Mouse (Mus musculus) monocyte, adult 2 months (primary cell): ENCODE data around the gene Tfap4.

Source experiments
- DNase-seq, 2 experiments: peaks; one replicate each; pipeline ENCODE4 v3.0.0; 2022; ENCODE audit warnings: low spot score in 2 of 2, low read depth in 1 of 2

Gene Tfap4

DNA sequence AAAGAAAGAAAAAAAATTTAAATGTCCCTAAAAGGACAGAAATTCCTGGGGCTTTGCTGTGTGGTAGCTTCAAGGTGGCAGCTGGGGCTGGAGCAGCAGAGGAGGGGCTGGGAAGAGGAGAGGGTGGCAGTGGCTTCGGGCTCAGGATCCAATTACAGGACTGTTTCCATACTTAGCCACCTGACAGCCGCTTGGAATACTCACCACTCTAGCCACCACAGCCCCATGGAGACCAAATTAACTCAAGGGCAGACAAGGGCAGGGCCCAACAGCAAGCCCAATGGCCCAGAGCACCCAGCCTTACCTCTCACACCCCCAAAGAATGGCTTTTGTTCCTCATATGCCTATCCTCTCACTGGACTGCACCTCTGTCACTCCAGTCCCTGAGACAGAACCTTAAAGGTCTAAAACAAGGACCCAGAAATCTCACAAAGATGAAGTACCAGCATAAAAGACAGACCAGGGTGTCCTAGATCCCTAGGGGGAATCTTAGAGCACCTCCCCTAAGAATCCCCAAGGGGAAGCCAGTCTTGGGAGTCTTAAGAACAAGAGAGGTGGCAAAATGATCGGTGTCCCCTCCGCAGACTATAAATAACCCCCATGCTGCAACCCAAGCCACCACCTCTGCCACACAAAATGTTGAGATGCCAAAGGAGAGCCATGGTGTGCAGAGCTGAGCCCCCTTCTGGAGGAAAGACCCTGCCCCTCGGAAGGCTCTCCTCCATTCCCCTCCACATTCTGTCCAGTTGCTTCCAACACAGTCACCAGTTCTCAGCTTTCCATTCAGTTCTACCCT, 37.7 kb downstream of the Tfap4 start:
- DNase-seq, result no peak

- no peak for DNase-seq
These were observed 38.5 kb downstream of the Tfap4 start for GRCm38 (mm10) chr16:4521074-4521667.

DNA sequence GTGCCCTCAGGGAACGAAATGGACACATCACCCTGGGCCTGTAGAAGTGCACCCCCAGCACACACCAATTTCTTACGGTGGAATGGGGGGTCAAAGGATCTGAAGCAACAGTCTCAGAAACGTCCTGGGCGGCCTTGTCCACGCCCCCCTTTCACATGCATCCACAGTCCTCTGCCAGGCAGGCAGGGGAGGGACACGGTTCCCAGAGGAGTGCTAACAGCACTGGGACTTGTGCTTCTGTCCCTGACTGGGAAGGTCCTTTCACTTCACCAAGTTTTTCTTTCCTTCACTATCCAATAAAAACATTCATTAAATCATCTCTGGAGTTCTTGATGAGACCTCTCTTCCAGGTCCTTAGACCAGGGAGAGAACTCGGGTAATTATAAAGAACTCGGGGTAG, 39.0 kb downstream of the Tfap4 start:
- DNase-seq, result no peak

- DNase-seq, result no peak
These were observed 39.8 kb downstream of the Tfap4 start for GRCm38 (mm10) chr16:4519825-4520224.

GRCm38 (mm10) chr16:4519157-4519556, 40.5 kb downstream of the Tfap4 start:
- DNase-seq, result no peak

DNA sequence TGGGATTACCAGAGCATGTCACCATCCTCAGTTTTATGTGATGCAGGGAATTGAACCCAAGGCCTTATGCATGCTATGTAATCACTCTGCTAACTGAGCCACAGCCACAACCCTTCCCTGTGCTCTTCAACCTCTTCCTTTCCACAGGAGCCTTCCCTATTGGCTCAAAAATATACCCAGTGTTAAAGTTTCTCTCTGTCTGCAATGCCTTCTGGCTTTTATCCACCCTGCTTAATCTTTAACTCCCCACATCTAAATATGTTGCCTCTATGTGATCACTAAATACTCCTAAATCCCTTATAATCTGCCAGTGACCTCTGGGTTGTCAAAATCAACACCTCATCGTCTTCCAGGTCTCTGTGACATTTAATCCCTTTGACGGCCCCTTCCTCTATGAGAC, 41.7 kb downstream of the Tfap4 start:
- no peak for DNase-seq

DNA sequence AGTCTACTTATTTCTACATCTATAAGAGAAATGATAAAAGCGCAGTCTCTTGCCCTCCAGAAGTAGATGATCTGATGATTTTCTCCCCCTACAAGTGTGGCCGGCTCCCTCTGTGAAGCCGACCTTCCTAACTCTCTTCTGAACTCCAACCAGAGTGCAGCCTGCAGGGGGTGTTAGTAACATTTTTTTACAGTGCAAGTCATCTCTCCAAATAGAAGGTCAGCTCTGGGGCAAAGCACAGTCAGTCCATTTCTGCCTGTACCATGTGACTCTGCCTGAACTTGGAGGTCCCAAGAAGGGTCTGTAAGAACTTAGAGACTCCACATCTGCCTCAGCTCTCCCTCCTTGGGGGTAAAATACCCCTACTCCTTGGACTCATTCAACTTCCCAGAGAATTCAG, 45.3 kb downstream of the Tfap4 start:
- DNase-seq, result no peak

DNA sequence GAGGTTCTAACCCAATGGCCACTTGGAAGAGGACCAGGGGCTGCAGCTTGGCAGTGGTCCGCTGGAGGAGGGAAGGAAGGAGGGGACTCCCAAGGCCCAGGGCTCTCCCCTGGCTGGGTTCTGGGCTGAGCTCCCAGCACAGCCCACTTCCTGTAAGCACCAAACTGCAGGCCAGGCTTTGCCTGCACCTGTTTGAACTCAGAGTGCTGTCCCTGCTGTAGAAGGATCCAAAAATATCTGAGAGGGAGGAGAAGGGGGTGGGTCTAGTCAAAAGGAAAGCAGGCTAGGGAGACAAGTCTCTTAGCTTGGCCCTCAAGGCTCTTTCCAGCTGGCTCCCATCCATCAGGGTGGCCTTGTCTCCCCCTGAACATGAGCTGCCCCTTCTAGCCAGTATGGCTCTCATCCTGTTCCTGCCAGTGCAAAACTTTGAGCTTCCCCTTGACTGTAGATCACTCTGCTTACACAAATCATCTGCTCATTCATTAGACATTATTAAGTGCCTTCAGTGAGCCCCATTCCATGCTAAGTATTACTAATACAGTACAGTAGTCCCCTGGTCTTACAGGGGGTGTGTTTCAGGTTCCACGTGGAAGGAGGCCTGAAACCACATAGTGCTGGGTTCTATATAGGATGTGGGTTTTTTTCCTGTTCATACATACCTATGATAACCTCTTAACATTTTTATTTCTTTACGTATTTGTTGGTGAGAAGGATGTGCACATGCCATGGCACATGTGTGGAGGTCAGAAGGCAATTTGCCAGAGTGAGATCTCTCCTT, 46.8 kb downstream of the Tfap4 start:
- no peak for DNase-seq

DNA sequence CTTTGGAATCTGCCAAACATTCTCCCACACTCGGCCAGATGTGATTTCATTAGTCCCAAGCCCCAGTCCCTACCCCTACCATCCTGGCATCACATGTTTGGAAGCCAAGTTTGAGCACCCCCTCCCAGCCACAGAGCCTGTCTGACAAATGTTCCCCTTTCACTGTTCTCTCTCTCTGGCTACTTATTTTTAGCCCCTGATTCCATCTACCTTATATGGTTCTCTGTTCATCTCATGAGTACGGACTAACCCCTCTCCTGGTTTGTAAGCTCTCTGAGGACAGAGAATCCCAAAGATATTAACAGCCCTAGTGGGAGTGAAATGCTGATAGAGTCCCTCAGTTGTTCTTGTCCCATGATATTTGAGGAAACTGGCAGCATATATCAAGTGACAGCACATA, 48.3 kb downstream of the Tfap4 start:
- DNase-seq, result no peak

GRCm38 (mm10) chr16:4506181-4506580, 53.5 kb downstream of the Tfap4 start:
- DNase-seq, result no peak

DNA sequence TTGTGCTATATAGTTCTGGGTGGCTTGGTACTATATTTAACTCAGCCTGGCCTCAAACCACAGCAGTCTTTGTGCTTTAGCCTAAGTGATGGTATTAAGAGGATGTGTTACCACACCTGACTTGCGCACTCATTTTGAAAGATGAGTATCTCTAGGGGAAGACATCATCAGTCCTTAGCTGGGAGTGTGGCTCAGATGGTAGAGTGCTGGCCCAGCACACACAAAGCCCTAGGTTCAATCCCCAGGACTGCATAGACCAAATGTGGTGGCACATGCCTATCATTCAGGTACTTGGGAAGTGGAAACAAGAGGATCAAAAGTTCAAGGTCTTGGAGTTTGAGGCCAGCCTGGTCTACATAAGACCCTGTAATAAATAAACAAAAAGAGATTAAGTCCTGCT, 56.2 kb downstream of the Tfap4 start:
- DNase-seq, result no peak

DNA sequence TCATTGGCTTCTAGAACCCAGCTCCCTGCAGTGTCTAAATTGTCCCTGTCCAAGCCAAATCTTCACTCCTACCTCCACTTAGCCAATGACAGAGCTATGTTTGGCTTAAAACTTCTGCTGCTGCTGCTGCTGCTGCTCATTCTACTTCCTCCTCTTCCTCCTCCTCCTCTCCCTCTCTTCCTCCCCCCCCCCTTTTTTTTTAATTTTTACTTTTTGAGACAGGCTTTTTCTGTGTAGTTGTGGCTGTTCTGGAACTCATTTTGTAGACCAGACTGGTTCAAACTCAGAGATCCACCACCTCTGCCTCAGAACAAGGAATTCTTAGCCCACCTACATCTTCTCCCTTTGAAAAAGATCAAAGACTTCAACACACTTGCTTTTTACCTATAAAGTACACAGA, 57.1 kb downstream of the Tfap4 start:
- no peak for DNase-seq

- DNase-seq, result no peak
These were observed 58.0 kb downstream of the Tfap4 start for GRCm38 (mm10) chr16:4501703-4502102.

DNA sequence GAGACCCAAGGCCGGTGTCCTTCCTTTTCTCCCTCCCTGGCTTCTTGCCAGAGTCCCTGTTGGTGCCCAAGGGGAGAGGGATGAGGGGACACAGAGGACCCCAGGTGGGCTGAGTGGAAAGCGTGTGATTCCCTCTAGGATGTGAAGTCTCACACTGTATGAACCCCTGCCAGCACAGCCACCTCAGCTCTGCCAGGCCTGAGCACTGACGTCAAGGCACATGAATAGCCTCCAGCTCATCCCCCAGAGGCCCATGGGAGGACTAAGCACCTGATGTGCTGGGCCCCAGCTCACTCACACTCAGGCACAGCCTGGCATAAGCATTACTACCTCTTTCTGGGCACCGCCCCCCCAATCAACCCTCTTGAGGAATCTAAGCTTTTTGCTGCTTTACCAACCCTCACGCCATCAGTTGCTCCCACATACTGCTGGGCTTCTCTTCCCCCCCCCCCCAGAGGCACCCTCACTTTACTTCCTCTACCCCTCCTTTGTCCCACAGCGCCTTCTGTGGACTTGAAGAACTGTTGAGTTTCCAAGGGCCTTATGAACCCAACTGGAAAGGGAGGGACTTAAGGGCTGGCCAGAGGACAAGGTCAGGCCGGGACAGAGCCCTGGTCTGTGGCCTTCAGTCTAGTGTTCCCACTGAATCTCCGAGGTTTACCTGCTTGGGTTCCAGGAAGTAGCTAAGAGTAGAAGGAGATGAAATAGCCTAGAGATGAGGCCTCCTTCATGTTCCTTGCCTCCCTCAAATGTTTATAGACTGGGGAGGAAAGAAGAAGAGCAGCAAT, 58.9 kb downstream of the Tfap4 start:
- DNase-seq, result no peak

DNA sequence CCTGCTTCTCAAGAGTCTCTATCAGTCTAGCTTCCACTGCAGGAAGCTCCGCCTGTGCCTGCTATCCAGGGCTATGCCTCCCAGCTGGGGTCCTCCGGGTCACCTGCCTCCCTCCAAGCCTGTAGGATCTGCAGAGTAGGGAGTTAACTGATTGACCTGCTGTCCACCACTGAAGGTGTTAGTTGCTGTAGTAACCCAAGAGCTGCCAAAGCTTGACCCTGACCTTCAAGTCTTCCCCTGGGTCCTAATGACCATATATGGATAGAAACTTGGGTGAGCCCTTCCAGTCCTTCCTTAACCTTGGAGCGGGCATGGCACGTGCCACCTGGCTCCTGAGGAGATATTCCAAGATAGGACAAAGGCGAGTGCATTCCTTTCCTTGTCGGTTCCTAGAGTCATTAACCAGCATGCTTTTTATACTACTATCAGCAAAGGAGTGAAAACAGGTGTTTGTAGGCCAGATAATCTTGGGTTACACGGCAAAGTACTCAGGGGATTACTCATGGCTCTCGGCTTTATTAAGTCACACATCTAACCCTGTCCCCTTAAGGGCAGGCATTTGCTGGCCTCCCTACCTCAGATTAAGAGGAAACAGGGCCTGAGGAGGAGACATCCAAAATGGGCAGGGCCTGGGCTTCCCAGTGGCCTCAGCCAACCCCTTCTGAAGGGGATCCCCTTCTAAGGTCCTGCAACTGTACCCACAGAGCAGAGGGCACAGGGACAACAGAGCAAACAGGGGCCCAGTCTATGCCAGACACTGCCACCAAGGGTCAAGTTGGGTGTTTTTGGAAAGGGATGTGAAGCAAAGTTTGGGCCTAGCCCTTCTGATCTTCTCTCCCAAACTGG, 61.7 kb downstream of the Tfap4 start:
- DNase-seq, result no peak

DNA sequence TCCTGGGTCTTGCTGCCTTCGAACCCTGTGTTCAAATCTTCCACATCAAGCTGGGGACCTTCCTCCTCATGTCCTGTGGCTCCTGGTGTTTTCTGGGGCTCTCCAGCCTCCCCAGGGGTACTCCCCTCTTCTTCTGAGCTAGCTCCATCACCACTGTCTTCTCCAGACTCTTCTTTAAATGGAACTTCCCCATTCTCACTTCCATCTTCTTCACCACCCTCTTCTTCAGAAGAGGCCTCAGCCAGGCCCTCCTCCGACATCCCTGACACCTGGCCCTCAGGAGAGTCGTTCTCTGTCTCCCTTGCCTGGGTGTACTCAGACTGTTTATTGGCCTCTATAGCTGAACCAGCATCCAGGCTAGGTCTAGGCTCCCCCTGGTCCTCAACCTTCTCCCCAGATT, 63.2 kb downstream of the Tfap4 start:
- no peak for DNase-seq

GRCm38 (mm10) chr16:4495861-4496260, 63.8 kb downstream of the Tfap4 start:
- no peak for DNase-seq
